Mouse (Mus musculus): Measurements from ENCODE around the gene Mrps26. TPM values are rescaled to one million over a fixed set of nuclear protein-coding genes. Genes with fewer than 3 reads are reported as not detected.
"Not testable (repeated sequence)": the region's sequence is repeated elsewhere in the genome, so short reads cannot be mapped to it uniquely, and the experiment has no call there.

Gene Mrps26
- 34.9 and 37.2 TPM in 2 replicates for total RNA-seq (2017)

GRCm38 (mm10) chr2:130563212-130564055, at the start of gene Mrps26:
Gene Mrps26 (plus strand): TSS chr2:130563742.
- ATAC-seq (replicated peaks in 1 of 2; ENCODE audit: insufficient read depth in 1 of 2, low FRiP score in 2 of 2, low TSS enrichment in 1 of 2, low read depth in 1 of 2, poor library complexity in 2 of 2, severe bottlenecking in 2 of 2), result peak; percentile 97 to 98

- ATAC-seq (replicated peaks in 1 of 2; ENCODE audit: insufficient read depth in 1 of 2, low FRiP score in 2 of 2, low TSS enrichment in 1 of 2, low read depth in 1 of 2, poor library complexity in 2 of 2, severe bottlenecking in 2 of 2), result no peak
Measured at GRCm38 (mm10) chr2:130513907-130514306, 49.6 kb upstream of the Mrps26 start.

GRCm38 (mm10) chr2:130515791-130516190, 47.8 kb upstream of the Mrps26 start:
- no peak for ATAC-seq (replicated peaks in 1 of 2; ENCODE audit: insufficient read depth in 1 of 2, low FRiP score in 2 of 2, low TSS enrichment in 1 of 2, low read depth in 1 of 2, poor library complexity in 2 of 2, severe bottlenecking in 2 of 2)

- no peak for ATAC-seq (replicated peaks in 1 of 2; ENCODE audit: insufficient read depth in 1 of 2, low FRiP score in 2 of 2, low TSS enrichment in 1 of 2, low read depth in 1 of 2, poor library complexity in 2 of 2, severe bottlenecking in 2 of 2)
Measured at GRCm38 (mm10) chr2:130521927-130522326, 41.6 kb upstream of the Mrps26 start.

- ATAC-seq (replicated peaks in 1 of 2; ENCODE audit: insufficient read depth in 1 of 2, low FRiP score in 2 of 2, low TSS enrichment in 1 of 2, low read depth in 1 of 2, poor library complexity in 2 of 2, severe bottlenecking in 2 of 2), result not testable (repeated sequence)
Measured at GRCm38 (mm10) chr2:130525480-130525879, 38.1 kb upstream of the Mrps26 start.

- no peak for ATAC-seq (replicated peaks in 1 of 2; ENCODE audit: insufficient read depth in 1 of 2, low FRiP score in 2 of 2, low TSS enrichment in 1 of 2, low read depth in 1 of 2, poor library complexity in 2 of 2, severe bottlenecking in 2 of 2)
Measured at GRCm38 (mm10) chr2:130528457-130528856, 35.1 kb upstream of the Mrps26 start.

GRCm38 (mm10) chr2:130529290-130529689, 34.3 kb upstream of the Mrps26 start:
- ATAC-seq (replicated peaks in 1 of 2; ENCODE audit: insufficient read depth in 1 of 2, low FRiP score in 2 of 2, low TSS enrichment in 1 of 2, low read depth in 1 of 2, poor library complexity in 2 of 2, severe bottlenecking in 2 of 2), result no peak

GRCm38 (mm10) chr2:130529925-130530324, 33.6 kb upstream of the Mrps26 start:
- ATAC-seq (replicated peaks in 1 of 2; ENCODE audit: insufficient read depth in 1 of 2, low FRiP score in 2 of 2, low TSS enrichment in 1 of 2, low read depth in 1 of 2, poor library complexity in 2 of 2, severe bottlenecking in 2 of 2), result no peak

- ATAC-seq (replicated peaks in 1 of 2; ENCODE audit: insufficient read depth in 1 of 2, low FRiP score in 2 of 2, low TSS enrichment in 1 of 2, low read depth in 1 of 2, poor library complexity in 2 of 2, severe bottlenecking in 2 of 2), result no peak
Measured at GRCm38 (mm10) chr2:130532201-130532600, 31.3 kb upstream of the Mrps26 start.

GRCm38 (mm10) chr2:130535017-130535416, 28.5 kb upstream of the Mrps26 start:
- ATAC-seq (replicated peaks in 1 of 2; ENCODE audit: insufficient read depth in 1 of 2, low FRiP score in 2 of 2, low TSS enrichment in 1 of 2, low read depth in 1 of 2, poor library complexity in 2 of 2, severe bottlenecking in 2 of 2), result no peak

- no peak for ATAC-seq (replicated peaks in 1 of 2; ENCODE audit: insufficient read depth in 1 of 2, low FRiP score in 2 of 2, low TSS enrichment in 1 of 2, low read depth in 1 of 2, poor library complexity in 2 of 2, severe bottlenecking in 2 of 2)
Measured at GRCm38 (mm10) chr2:130536890-130537289, 26.7 kb upstream of the Mrps26 start.

GRCm38 (mm10) chr2:130538876-130539546, 24.5 kb upstream of the Mrps26 start:
- peak; percentile 33 to 57; a peak in 3 of 4 replicates for ATAC-seq (replicated peaks in 1 of 2; ENCODE audit: insufficient read depth in 1 of 2, low FRiP score in 2 of 2, low TSS enrichment in 1 of 2, low read depth in 1 of 2, poor library complexity in 2 of 2, severe bottlenecking in 2 of 2)

- peak; percentile 44 to 65 for ATAC-seq (replicated peaks in 1 of 2; ENCODE audit: insufficient read depth in 1 of 2, low FRiP score in 2 of 2, low TSS enrichment in 1 of 2, low read depth in 1 of 2, poor library complexity in 2 of 2, severe bottlenecking in 2 of 2)
Measured at GRCm38 (mm10) chr2:130540266-130540665, 23.3 kb upstream of the Mrps26 start.

- no peak for ATAC-seq (replicated peaks in 1 of 2; ENCODE audit: insufficient read depth in 1 of 2, low FRiP score in 2 of 2, low TSS enrichment in 1 of 2, low read depth in 1 of 2, poor library complexity in 2 of 2, severe bottlenecking in 2 of 2)
Measured at GRCm38 (mm10) chr2:130546957-130547356, 16.6 kb upstream of the Mrps26 start.

GRCm38 (mm10) chr2:130554841-130555240, 8.7 kb upstream of the Mrps26 start:
- no peak for ATAC-seq (replicated peaks in 1 of 2; ENCODE audit: insufficient read depth in 1 of 2, low FRiP score in 2 of 2, low TSS enrichment in 1 of 2, low read depth in 1 of 2, poor library complexity in 2 of 2, severe bottlenecking in 2 of 2)

- ATAC-seq (replicated peaks in 1 of 2; ENCODE audit: insufficient read depth in 1 of 2, low FRiP score in 2 of 2, low TSS enrichment in 1 of 2, low read depth in 1 of 2, poor library complexity in 2 of 2, severe bottlenecking in 2 of 2), result no peak
Measured at GRCm38 (mm10) chr2:130556292-130556691, 7.2 kb upstream of the Mrps26 start.

GRCm38 (mm10) chr2:130557462-130557861, 6.1 kb upstream of the Mrps26 start:
- ATAC-seq (replicated peaks in 1 of 2; ENCODE audit: insufficient read depth in 1 of 2, low FRiP score in 2 of 2, low TSS enrichment in 1 of 2, low read depth in 1 of 2, poor library complexity in 2 of 2, severe bottlenecking in 2 of 2), result 0 out of 4 replicates have a peak, but pooled peaks of 1 of the 2 experiments have one; percentile 25

GRCm38 (mm10) chr2:130558015-130558414, 5.5 kb upstream of the Mrps26 start:
- ATAC-seq (replicated peaks in 1 of 2; ENCODE audit: insufficient read depth in 1 of 2, low FRiP score in 2 of 2, low TSS enrichment in 1 of 2, low read depth in 1 of 2, poor library complexity in 2 of 2, severe bottlenecking in 2 of 2), result no peak
